Mouse (Mus musculus): Measurements from ENCODE around the gene Unc13a. TPM values are rescaled to one million over a fixed set of nuclear protein-coding genes. Genes with fewer than 3 reads are reported as not detected.

The Unc13a gene
- polyA plus RNA-seq, 1 experiment from 2014 or later, result 2.2 TPM

DNA sequence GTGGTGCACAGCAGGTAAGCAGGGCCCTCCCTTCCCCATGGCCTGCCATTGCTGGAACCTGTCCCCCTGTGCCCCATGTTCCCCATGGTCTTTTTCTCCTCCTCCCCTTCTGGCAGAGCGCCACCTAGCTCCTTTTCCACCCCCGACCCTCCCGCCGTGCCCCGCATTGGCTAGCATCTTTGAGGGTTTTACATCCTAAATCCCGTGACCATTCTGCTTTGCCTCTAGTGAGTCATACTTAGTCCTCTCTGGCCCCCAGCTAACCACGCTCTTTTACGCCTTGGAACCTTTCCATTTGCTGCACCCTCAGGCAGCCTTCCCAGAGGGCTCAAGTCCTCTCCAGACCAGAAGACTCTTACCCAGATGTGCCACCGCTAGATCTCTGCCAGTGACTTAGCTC is 91.4 kb downstream of the Unc13a start:
- Histone ChIP-seq H3K36me3 (replicated peaks) (peaks cover 33% of the 10 kb centered on the region), H3K4me3 (no peak overlapping the region), H3K27ac (replicated peaks) (no peak overlapping the region), H3K4me1 (no peaks in the 10 kb centered on the region), H3K27me3 (replicated peaks; ENCODE audit: low read depth, poor library complexity, severe bottlenecking) (peaks cover 33% of the 10 kb centered on the region), H3K9me3 (no peaks in the 10 kb centered on the region)
- DNase-seq (ENCODE audit: low spot score), result no peak
- WGBS, result 34% methylated on average over 9 of the region's 9 CpGs

DNA sequence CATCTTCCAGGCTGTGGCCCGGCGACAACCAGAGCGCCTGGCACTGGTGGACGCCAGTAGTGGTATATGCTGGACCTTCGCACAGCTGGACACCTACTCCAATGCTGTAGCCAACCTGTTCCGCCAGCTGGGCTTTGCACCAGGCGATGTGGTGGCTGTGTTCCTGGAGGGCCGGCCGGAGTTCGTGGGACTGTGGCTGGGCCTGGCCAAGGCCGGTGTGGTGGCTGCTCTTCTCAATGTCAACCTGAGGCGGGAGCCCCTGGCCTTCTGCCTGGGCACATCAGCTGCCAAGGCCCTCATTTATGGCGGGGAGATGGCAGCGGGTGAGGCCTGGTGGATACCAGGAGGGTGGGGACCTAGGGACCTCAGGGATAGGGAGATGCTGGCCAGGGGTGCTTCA is 92.1 kb downstream of the Unc13a start:
- Histone ChIP-seq H3K4me1 (no peaks in the 10 kb centered on the region), H3K36me3 (replicated peaks) (peaks cover 25% of the 10 kb centered on the region)
- WGBS, result 89% methylated on average over 14 of the region's 14 CpGs

DNA sequence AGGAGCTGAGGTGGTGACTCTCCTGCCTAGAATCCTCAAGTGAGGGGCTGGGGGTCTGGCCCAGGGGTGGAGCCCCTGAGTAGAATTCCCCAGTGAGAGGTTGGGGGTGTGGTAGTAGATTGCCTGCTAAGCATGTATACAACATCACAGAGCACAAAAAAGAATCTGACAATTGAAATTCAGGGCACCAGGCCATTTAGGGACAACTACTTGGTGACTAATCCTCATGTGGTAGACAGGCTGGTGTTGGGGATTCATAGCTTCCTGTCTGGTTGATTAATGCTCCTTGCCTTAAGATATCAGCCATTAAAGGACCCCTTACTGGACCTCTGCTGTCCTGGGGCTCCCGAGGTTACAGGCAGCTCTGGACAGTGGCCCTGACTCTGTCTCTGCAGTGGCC is 92.5 kb downstream of the Unc13a start:
- peaks cover 21% of the 10 kb centered on the region for H3K36me3 ChIP-seq (replicated peaks)
- 85% methylated on average over 1 of the region's 1 CpGs for WGBS
- peaks cover 33% of the 10 kb centered on the region for H3K27me3 ChIP-seq (replicated peaks; ENCODE audit: low read depth, poor library complexity, severe bottlenecking)
- no peak for DNase-seq (ENCODE audit: low spot score)
- no peaks in the 10 kb centered on the region for H3K9me3 ChIP-seq
- H3K4me1 ChIP-seq, result no peaks in the 10 kb centered on the region
- no peak overlapping the region for H3K4me3 ChIP-seq
- no peak overlapping the region for H3K27ac ChIP-seq (replicated peaks)

More for the DNA sequence above, 92.1 kb downstream of the Unc13a start:
- Histone ChIP-seq H3K27ac (replicated peaks) (no peak overlapping the region), H3K4me3 (no peak overlapping the region), H3K9me3 (no peaks in the 10 kb centered on the region), H3K27me3 (replicated peaks; ENCODE audit: low read depth, poor library complexity, severe bottlenecking) (peaks cover 33% of the 10 kb centered on the region)
- no peak for DNase-seq (ENCODE audit: low spot score)

DNA sequence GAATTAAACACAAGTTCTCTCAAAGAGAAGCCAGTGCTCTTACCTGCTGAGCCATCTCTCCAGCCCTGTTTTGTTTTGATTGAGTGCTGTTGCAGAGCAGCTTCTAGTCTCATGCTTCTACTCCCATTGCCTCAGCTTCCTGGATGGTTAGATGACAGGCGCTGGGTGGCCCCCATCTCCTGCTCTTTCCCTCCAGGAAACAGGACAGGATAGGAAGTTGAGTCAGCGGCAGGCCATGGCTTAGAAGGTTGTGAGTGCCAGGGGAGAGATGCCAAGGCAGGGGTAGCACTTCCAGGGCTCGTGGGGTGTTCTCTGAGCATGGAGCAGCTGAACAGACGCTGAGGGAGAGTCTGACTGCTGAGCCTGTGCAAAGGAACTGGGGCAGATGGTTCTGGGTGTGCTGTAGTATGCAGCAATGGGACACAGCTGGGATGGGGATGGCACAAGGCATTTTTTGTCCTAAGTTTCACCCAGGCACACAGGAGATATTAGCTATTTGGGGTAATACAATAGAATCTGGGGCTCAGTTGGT is 93.6 kb downstream of the Unc13a start:
- H3K36me3 ChIP-seq (replicated peaks), result peaks cover 17% of the 10 kb centered on the region
- 75% methylated on average over 4 of the region's 4 CpGs for WGBS
- H3K27me3 ChIP-seq (replicated peaks; ENCODE audit: low read depth, poor library complexity, severe bottlenecking), result peaks cover 33% of the 10 kb centered on the region

DNA sequence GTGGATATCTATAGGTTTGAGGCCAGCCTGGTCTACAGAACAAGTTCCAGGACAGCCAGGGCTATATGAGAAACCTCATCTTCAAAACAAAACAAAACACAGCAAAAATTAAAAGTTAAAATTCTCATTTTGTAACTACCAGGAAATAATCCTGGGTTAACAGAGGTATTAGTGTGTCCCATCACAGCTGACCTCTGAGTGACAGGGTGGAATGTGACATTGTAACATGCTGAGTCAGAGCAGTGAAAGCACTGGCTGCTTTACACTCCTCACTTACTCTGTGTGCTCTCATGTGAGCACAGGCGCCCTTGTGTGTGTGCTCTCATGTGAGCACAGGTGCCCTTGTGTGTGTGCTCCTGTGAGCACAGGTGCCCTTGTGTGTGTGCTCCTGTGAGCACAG is 96.5 kb downstream of the Unc13a start:
- Histone ChIP-seq H3K4me3 (no peak overlapping the region), H3K9me3 (no peaks in the 10 kb centered on the region), H3K36me3 (replicated peaks) (peaks cover 4% of the 10 kb centered on the region; the same call in 1 of the 2 replicates), H3K27ac (replicated peaks) (no peak overlapping the region), H3K27me3 (replicated peaks; ENCODE audit: low read depth, poor library complexity, severe bottlenecking) (peaks cover 15% of the 10 kb centered on the region), H3K4me1 (peaks cover 16% of the 10 kb centered on the region)
- DNase-seq (ENCODE audit: low spot score), result no peak
- WGBS, result 67% methylated on average over 1 of the region's 1 CpGs

More for the DNA sequence above, 93.6 kb downstream of the Unc13a start:
- H3K27ac ChIP-seq (replicated peaks), result no peak overlapping the region
- no peak for DNase-seq (ENCODE audit: low spot score)
- H3K4me1 ChIP-seq, result 0 out of 2 replicates have a peak, but pooled peaks cover 1% of the 10 kb centered on the region
- H3K9me3 ChIP-seq, result no peaks in the 10 kb centered on the region
- no peak overlapping the region for H3K4me3 ChIP-seq

DNA sequence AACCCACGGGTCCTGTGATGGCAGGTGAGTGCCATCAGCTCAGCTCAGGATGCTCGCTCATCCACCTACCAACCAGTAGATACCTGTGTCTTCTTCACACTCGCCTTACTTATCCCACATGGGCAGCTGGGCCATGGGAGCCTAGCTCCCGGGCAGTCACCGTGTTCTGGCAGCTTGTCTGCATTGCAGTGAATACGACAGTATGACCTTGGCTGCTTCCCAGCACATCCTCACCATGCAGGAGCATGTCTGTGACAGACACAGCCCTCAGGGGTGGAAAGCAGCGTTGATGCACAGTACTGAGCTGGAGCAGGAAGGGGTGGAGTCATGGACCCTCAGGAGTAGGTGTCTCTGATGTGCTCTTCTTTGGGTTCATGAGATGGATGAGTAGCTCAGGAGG is 97.1 kb downstream of the Unc13a start:
- peaks cover 21% of the 10 kb centered on the region for H3K4me1 ChIP-seq
- peaks cover 9% of the 10 kb centered on the region for H3K27me3 ChIP-seq (replicated peaks; ENCODE audit: low read depth, poor library complexity, severe bottlenecking)
- 84% methylated on average over 7 of the region's 7 CpGs for WGBS
- H3K36me3 ChIP-seq (replicated peaks), result peaks cover under 1% of the 10 kb centered on the region; the same call in 1 of the 2 replicates
- no peak overlapping the region for H3K27ac ChIP-seq (replicated peaks)
- H3K9me3 ChIP-seq, result no peaks in the 10 kb centered on the region
- no peak overlapping the region for H3K4me3 ChIP-seq
- DNase-seq (ENCODE audit: low spot score), result no peak

Small RNA genes lying within 50 kb of the gene (microRNA-seq; reads per million reads assigned to microRNA genes)
- not detected for gene Mir6769b

Other genes starting within 250 kb of the Unc13a start
- gene Abhd8, start 208.1 kb downstream of the Unc13a start, polyA plus RNA-seq (2016; fragmentation: Nextera tagmentation; extraction: Ambion mirVana), result 66.4 and 69.4 TPM in 2 replicates
- gene Mrpl34, start 206.8 kb downstream of the Unc13a start, polyA plus RNA-seq (2016; fragmentation: Nextera tagmentation; extraction: Ambion mirVana), result 223 and 236 TPM in 2 replicates
- gene Dda1, start 202.6 kb downstream of the Unc13a start, polyA plus RNA-seq (2016; fragmentation: Nextera tagmentation; extraction: Ambion mirVana), result 131 and 134 TPM in 2 replicates
- 2.4 and 3.2 TPM in 2 replicates for gene Ano8, start 185.8 kb downstream of the Unc13a start, polyA plus RNA-seq (2016; fragmentation: Nextera tagmentation; extraction: Ambion mirVana)
- gene Gtpbp3, start 183.7 kb downstream of the Unc13a start, polyA plus RNA-seq (2016; fragmentation: Nextera tagmentation; extraction: Ambion mirVana), result 24.5 and 25.3 TPM in 2 replicates
- 58.0 and 59.2 TPM in 2 replicates for gene Plvap, start 160.0 kb downstream of the Unc13a start, polyA plus RNA-seq (2016; fragmentation: Nextera tagmentation; extraction: Ambion mirVana)
- gene Ccdc194, start 146.0 kb downstream of the Unc13a start, polyA plus RNA-seq (2016; fragmentation: Nextera tagmentation; extraction: Ambion mirVana), result 0.12 and 0.26 TPM in 2 replicates
- gene Bst2, start 134.3 kb downstream of the Unc13a start, polyA plus RNA-seq (2016; fragmentation: Nextera tagmentation; extraction: Ambion mirVana), result 5.8 and 7.2 TPM in 2 replicates
- 76.9 and 80.7 TPM in 2 replicates for gene Mvb12a, start 128.8 kb downstream of the Unc13a start, polyA plus RNA-seq (2016; fragmentation: Nextera tagmentation; extraction: Ambion mirVana)
- 0.52 and 0.54 TPM in 2 replicates for gene Tmem221, start 112.9 kb downstream of the Unc13a start, polyA plus RNA-seq (2016; fragmentation: Nextera tagmentation; extraction: Ambion mirVana)
- 0.15 TPM in 1 of 2 replicates, not detected in the other for gene Nxnl1, start 105.2 kb downstream of the Unc13a start, polyA plus RNA-seq (2016; fragmentation: Nextera tagmentation; extraction: Ambion mirVana)
- 21.8 and 30.7 TPM in 2 replicates for gene Slc27a1, start 102.9 kb downstream of the Unc13a start, polyA plus RNA-seq (2016; fragmentation: Nextera tagmentation; extraction: Ambion mirVana)
- 249 and 260 TPM in 2 replicates for gene Pgls, start 79.6 kb downstream of the Unc13a start, polyA plus RNA-seq (2016; fragmentation: Nextera tagmentation; extraction: Ambion mirVana)
- gene Fam129c, start 74.1 kb downstream of the Unc13a start, polyA plus RNA-seq (2016; fragmentation: Nextera tagmentation; extraction: Ambion mirVana), result 4.8 and 5.0 TPM in 2 replicates
- 52.1 and 53.7 TPM in 2 replicates for gene Colgalt1, start 60.8 kb downstream of the Unc13a start, polyA plus RNA-seq (2016; fragmentation: Nextera tagmentation; extraction: Ambion mirVana)
- gene Jak3, start 4.5 kb upstream of the Unc13a start, polyA plus RNA-seq (2016; fragmentation: Nextera tagmentation; extraction: Ambion mirVana), result 3.6 and 4.0 TPM in 2 replicates
- 0.55 TPM in 1 of 2 replicates, not detected in the other for gene Insl3, start 17.5 kb upstream of the Unc13a start, polyA plus RNA-seq (2016; fragmentation: Nextera tagmentation; extraction: Ambion mirVana)
- 0.54 and 0.72 TPM in 2 replicates for gene B3gnt3, start 30.0 kb upstream of the Unc13a start, polyA plus RNA-seq (2016; fragmentation: Nextera tagmentation; extraction: Ambion mirVana)
- gene Fcho1, start 54.0 kb upstream of the Unc13a start, polyA plus RNA-seq (2016; fragmentation: Nextera tagmentation; extraction: Ambion mirVana), result 6.0 and 7.9 TPM in 2 replicates
- gene Zfp709, start 210.3 kb upstream of the Unc13a start, polyA plus RNA-seq (2016; fragmentation: Nextera tagmentation; extraction: Ambion mirVana), result 4.6 and 5.5 TPM in 2 replicates
- 8.4 TPM in 2 replicates for gene Zfp882, start 236.9 kb upstream of the Unc13a start, polyA plus RNA-seq (2016; fragmentation: Nextera tagmentation; extraction: Ambion mirVana)
- gene Zfp617, start 236.9 kb upstream of the Unc13a start, polyA plus RNA-seq (2016; fragmentation: Nextera tagmentation; extraction: Ambion mirVana), result 33.0 and 33.1 TPM in 2 replicates